Mouse (Mus musculus) lung, adult 2 months (tissue): ENCODE results near the gene Lhb. TPM values are rescaled to one million over a fixed set of nuclear protein-coding genes. Genes with fewer than 3 reads are reported as not detected.
A peak's percentile ranks its signal among the peaks of the same experiment; 100 is the strongest.
"Not testable (repeated sequence)": the region's sequence is repeated elsewhere in the genome, so short reads cannot be mapped to it uniquely, and the experiment has no call there.

Source experiments
- DNase-seq: peaks from one replicate; pipeline ENCODE4 v3.0.0; 2022
- H3K4me1 ChIP-seq: fragments of 200-500 bp; 2 replicates; pipeline ENCODE4 v1.6.1; 2011; ENCODE audit warnings: low read length; ENCODE audit not compliant: control insufficient read depth, insufficient read depth
- H3K4me3 ChIP-seq: fragments of 200-500 bp; replicated peaks from 2 replicates; pipeline ENCODE3; 2011; ENCODE audit warnings: low read depth, mild to moderate bottlenecking, control low read depth, low read length; ENCODE audit errors: extremely low read depth
- CTCF ChIP-seq: fragments of 200-500 bp; IDR thresholded peaks from 2 replicates; pipeline ENCODE4 v1.5.1; 2011; ENCODE audit warnings: mild to moderate bottlenecking, low read length, control low read depth; ENCODE audit not compliant: insufficient read depth
- POLR2A ChIP-seq: fragments of 200-500 bp; IDR thresholded peaks from 2 replicates; pipeline ENCODE4 v1.6.1; 2011; ENCODE audit warnings: low read depth, mild to moderate bottlenecking, control low read depth, low read length, borderline replicate concordance; ENCODE audit errors: extremely low read depth
- WGBS: fragments of 180-500 bp; shearing (Covaris S2); methylation state at CpG from one replicate; pipeline ENCODE4 v1.1.7; 2018; 5-methylcytosine and 5-hydroxymethylcytosine counted together
- polyA plus RNA-seq: library from polyadenylated mRNA; depleted of rRNA; stranded (reverse); fragments of >200 nt; gene quantifications from 2 replicates; pipeline ENCODE4 v1.2.3, GENCODE M21; 2012

The Lhb gene
- polyA plus RNA-seq, 1 experiment: 26.5 TPM

DNA sequence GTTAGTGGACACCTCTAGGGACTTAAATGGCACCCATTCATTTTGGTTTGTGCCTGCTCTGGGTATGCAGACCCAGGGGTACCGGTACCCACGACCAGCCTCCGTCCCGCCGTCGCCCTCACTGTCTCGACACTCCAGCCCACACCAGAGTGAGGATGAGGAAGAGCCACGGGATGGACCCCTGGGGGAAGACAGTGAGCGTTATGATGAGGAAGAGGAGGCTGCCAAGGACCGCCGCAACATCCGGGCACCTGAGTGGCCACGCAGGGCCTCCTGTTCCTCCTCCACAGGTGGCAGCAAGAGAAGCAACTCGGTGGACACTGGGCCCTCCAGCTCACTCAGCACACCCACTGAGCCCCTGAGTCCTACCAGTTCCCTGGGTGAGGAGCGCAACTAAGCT lies 34.4 kb downstream of the Lhb start:
- Histone ChIP-seq H3K4me3 (no peak overlapping the region), H3K4me1 (peaks cover 3% of the 10 kb centered on the region; the same call in 1 of the 2 replicates)
- 87% methylated on average over 15 of the region's 15 CpGs for WGBS
- TF ChIP-seq POLR2A: no peak
- TF ChIP-seq CTCF: no peak
- no peak for DNase-seq

DNA sequence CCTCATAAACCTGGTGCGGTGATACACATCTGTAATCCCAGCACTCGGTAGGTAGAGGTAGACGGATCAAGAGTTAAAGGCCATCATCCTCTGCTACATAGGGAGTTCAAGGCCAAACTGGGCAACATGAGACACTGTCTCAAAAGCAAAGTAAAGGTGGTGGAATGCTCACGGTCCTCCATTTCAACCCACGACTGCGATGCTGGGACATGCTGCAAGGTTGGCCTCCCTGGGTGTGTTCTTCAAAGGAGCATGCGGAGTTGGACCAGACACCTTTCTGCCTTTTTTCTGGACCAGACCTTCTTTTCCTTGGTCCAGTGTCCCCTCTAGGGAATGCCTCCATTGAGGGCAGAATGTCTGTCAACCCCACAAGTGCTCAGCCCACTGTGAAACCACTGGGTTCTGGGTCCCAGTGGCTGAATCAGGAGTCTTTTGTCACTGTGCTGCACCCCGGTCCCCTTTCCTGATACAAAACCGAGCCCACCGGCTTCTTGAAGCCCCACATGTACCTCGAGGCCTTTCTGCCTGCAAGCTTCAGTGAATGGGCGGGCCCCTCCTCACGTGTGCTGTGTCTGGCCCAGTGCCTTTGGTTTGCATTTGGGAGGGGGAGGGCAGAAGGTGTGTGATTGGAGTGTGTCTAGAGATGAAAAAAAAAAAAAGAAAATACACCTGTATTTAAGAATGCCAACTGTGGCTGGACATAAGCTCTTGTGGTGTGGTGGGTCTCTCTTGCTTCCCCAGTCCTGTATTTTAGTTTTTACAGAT lies 35.5 kb downstream of the Lhb start:
- 74% methylated on average over 13 of the region's 13 CpGs for WGBS

GRCm38 (mm10) chr7:45456721-45457203 lies 36.1 kb downstream of the Lhb start:
- H3K4me1 ChIP-seq: peaks cover 6% of the 10 kb centered on the region
- H3K4me3 ChIP-seq: no peak overlapping the region
- 35% methylated on average over 9 of the region's 9 CpGs for WGBS
- no peak for DNase-seq
- TF ChIP-seq CTCF (no peak), POLR2A (no peak)

More for the DNA sequence above, 35.5 kb downstream of the Lhb start:
- no peak overlapping the region for H3K4me3 ChIP-seq
- 0 out of 2 replicates have a peak, but pooled peaks have one; percentile 19 for TF ChIP-seq POLR2A
- no peak for TF ChIP-seq CTCF
- peaks cover 6% of the 10 kb centered on the region for H3K4me1 ChIP-seq
- DNase-seq: no peak

DNA sequence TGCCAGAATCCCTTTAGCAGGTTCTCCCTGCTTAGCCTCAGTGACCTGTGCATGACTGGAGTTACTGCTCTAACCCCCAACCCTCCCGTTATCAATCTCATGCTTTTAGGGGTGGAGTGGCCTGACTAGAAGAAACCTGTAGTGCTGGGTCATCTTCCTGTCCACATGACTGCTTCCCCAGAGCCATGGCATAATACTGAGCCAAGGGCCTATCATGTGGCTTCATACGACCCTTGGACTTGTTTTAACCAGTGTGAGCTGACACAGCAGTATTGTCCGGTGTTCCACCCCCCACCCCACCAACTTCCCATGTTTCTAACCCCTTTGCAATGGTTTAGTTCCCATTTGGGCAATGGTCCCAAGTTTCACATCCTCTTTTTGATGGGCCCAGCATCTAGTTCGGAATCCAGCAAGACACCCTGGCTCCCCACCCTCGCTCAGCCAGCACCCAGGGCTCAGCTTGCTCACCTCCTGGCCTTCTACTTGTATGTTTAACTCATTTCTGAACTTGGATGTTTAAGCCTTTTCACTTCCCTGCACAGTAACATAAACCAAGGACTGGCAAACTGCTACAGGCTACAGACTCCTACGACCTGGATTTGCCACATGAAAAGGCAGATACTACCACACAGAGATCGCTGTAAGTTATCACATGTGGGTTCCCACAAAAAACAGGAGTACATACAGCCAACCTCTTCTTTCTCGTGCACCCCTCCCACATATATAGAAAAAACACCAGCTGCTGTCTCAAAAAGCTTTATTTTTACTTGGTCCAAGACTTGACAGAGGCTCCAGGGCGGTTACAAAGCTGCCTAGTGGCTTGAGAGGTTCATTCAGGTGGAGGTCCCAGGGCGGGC lies 36.8 kb downstream of the Lhb start:
- WGBS: 36% methylated on average over 10 of the region's 10 CpGs
- peak overlapping the region; percentile 39 for H3K4me3 ChIP-seq
- TF ChIP-seq CTCF (no peak), POLR2A (peak; percentile 48; the same call in 1 of the 2 replicates)
- DNase-seq: no peak
- peaks cover 6% of the 10 kb centered on the region for H3K4me1 ChIP-seq

DNA sequence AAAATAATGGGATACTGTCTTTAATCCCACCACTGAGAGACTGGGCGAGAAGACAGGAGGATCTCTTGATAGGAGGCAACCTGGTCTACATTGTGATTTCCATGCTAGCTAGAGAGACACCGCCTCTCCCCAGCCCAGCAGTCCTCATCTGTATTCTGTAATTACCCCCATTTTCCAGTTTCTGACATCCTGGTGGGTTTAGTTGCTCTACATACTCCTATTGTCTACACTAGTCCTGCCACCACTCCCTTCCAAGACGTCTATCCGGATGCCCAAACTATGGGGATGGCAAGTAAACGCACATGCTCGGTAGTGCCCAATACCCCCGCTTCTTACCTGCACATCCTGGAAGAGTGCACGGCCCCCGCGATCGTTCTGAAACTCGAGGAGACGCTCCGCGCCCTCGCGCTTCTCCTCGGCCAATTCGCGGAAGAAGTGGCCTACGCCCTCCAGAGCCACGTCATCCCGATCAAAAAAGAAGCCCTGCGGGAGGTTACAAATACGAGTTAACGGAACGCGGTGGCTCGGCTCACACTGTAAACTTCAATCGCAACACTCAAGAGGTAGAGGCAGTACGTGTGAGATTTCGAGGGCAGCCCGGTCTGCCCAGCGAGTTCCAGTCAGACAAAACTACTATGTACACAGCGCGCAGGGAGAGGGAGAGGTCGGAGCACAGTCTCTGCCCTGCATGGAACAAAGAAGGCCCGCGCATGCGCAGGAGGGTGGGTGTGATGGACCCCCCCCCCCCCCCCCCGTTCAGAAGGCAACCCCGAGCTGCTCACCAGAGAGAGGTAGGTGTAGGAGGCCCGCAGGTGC lies 38.3 kb downstream of the Lhb start:
- peak; percentile 76 for DNase-seq

DNA sequence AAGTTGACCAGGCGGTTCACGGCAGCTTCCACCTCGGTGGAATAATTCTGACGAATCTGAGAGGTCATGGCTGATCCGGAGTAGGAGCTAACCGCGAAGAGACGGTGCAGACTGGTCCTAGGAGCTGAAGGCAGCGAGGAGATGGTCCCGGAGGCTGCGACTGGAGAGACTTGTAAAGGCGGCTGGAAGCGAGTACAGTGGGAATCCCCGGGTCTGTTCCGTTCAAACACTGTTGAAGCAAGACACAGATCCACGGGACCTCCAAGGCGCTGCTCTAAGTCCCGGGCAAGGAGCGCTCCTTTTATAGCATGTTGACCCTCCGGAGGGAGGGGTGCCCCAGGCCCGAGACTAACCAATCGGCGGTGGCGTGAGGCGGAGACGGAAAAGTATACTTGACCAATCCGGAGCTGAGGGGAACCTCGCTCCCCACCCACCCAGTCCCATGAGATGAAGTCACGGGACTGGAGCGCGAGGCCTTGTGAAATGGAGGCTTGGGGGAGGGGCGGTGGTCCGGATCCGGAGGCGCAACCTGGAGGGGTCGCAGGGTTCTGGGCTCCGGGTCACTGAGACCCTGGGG lies 39.0 kb downstream of the Lhb start, which contains the start of gene Ftl1:
TSS of gene Ftl1 (minus strand) at position 321 of the 577 bp plus-strand sequence.
- not testable (repeated sequence) for H3K4me1 ChIP-seq
- WGBS: under 1% methylated on average over 29 of the region's 37 CpGs
- peak; percentile 95 for TF ChIP-seq POLR2A
- peak; percentile 94 for DNase-seq
- H3K4me3 ChIP-seq: peak within 1 kb of the TSS; percentile 87

More for the DNA sequence above, 38.3 kb downstream of the Lhb start:
- H3K4me1 ChIP-seq: peaks cover 6% of the 10 kb centered on the region
- TF ChIP-seq POLR2A: peak; percentile 70; the same call in 1 of the 2 replicates
- TF ChIP-seq CTCF: no peak
- WGBS: 1% methylated on average over 43 of the region's 43 CpGs
- H3K4me3 ChIP-seq: peak overlapping the region; percentile 87

DNA sequence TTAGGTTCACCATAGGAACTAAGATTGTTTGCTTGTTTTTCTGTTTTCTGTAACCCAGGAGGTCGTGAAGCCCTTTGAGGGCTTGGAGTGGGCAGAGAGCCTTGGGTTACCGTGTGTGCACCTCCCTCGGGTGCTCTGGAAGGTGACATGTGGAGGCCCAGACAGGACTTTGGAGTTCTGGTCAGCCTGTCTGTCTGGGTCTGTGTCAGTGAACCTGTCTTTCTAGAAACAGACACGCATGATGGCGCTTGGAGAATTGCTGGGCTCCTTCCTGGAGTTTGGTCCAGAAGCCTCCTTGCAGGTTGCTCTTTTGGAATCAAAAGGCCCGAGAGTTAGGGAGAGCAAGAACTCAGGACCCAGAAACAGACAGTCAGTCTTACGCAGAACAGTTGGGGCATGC lies 39.8 kb downstream of the Lhb start:
- H3K4me3 ChIP-seq: no peak overlapping the region
- DNase-seq: peak; percentile 49
- peaks cover 6% of the 10 kb centered on the region for H3K4me1 ChIP-seq
- 55% methylated on average over 7 of the region's 7 CpGs for WGBS
- TF ChIP-seq CTCF: no peak
- no peak for TF ChIP-seq POLR2A

- peak; percentile 77 for DNase-seq
- peaks cover 10% of the 10 kb centered on the region for H3K4me1 ChIP-seq
- TF ChIP-seq POLR2A (peak; percentile 48; the same call in 1 of the 2 replicates), CTCF (no peak)
- WGBS: 19% methylated on average over 13 of the region's 13 CpGs
- no peak overlapping the region for H3K4me3 ChIP-seq
Observed at GRCm38 (mm10) chr7:45460860-45461314, 40.3 kb downstream of the Lhb start.
